Mouse (Mus musculus) stomach, embryonic 15.5 days (tissue): ENCODE results near the gene Adcy3. TPM values are rescaled to one million over a fixed set of nuclear protein-coding genes. Genes with fewer than 3 reads are reported as not detected.

ENCODE experiments used
- ATAC-seq: fragments of 200-750 bp; cut with Nextera tagmentation; 2 replicates; pipeline ENCODE4 v1.8.0; 2017; ENCODE audit warnings: low read depth, moderate number of reproducible peaks, moderate TSS enrichment; ENCODE audit not compliant: insufficient read depth, low FRiP score
- H3K27ac ChIP-seq: fragments of 300-500 bp; sonication (generic); 2 replicates; pipeline ENCODE4 v1.5.1; 2015; ENCODE audit warnings: mild to moderate bottlenecking, inconsistent platforms
- H3K27me3 ChIP-seq: fragments of 300-500 bp; sonication (generic); replicated peaks from 2 replicates; pipeline ENCODE4 v1.6.1; 2015; ENCODE audit warnings: inconsistent platforms
- H3K36me3 ChIP-seq: fragments of 300-500 bp; sonication (generic); 2 replicates; pipeline ENCODE4 v1.6.1; 2015; ENCODE audit warnings: inconsistent platforms
- H3K4me1 ChIP-seq: fragments of 300-500 bp; sonication (generic); 2 replicates; pipeline ENCODE4 v1.6.1; 2015; ENCODE audit warnings: inconsistent platforms
- H3K4me2 ChIP-seq: fragments of 300-500 bp; sonication (generic); 2 replicates; pipeline ENCODE4 v1.6.1; 2015; ENCODE audit warnings: mild to moderate bottlenecking, inconsistent platforms
- H3K4me3 ChIP-seq: fragments of 300-500 bp; sonication (generic); replicated peaks from 2 replicates; pipeline ENCODE4 v1.5.1; 2015; ENCODE audit warnings: inconsistent platforms
- H3K9ac ChIP-seq: fragments of 300-500 bp; sonication (generic); 2 replicates; pipeline ENCODE4 v1.6.1; 2015; ENCODE audit warnings: inconsistent platforms
- H3K9me3 ChIP-seq: fragments of 300-500 bp; sonication (generic); 2 replicates; pipeline ENCODE4 v1.6.1; 2016; ENCODE audit warnings: inconsistent platforms
- WGBS: fragments of 180-500 bp; shearing (Covaris S2); methylation state at CpG from one replicate; pipeline ENCODE4 v1.1.7; 2015; 5-methylcytosine and 5-hydroxymethylcytosine counted together
- polyA plus RNA-seq: library from polyadenylated mRNA; unstranded; fragments of >200 nt; fragmentation: Nextera tagmentation; extraction: Ambion mirVana; gene quantifications from 2 replicates; pipeline ENCODE4 v1.2.1, GENCODE M21; 2015

The Adcy3 gene
- polyA plus RNA-seq, 1 experiment from 2014 or later: 9.2 TPM

GRCm38 (mm10) chr12:4252742-4253655 lies 120.1 kb downstream of the Adcy3 start:
- Histone ChIP-seq H3K9me3 (no peaks in the 10 kb centered on the region), H3K4me2 (no peak overlapping the region), H3K9ac (no peak overlapping the region), H3K27me3 (no peaks in the 10 kb centered on the region), H3K4me1 (no peaks in the 10 kb centered on the region), H3K36me3 (peaks cover 3% of the 10 kb centered on the region; the same call in 1 of the 2 replicates), H3K4me3 (no peak overlapping the region), H3K27ac (no peak overlapping the region)
- ATAC-seq: peak; percentile 68; the same call in 1 of the 2 replicates
- 74% methylated on average over 16 of the region's 16 CpGs for WGBS

Other genes with a start within 250 kb of the Adcy3 start
- 1.7 and 2.7 TPM in 2 replicates for gene Pomc, start 178.2 kb upstream of the Adcy3 start, polyA plus RNA-seq
- gene Efr3b, start 94.2 kb upstream of the Adcy3 start, polyA plus RNA-seq: 2.8 and 3.4 TPM in 2 replicates
- gene Dnajc27, start 50.5 kb upstream of the Adcy3 start, polyA plus RNA-seq: 5.4 TPM in 2 replicates
- gene Ptrhd1, start 100.9 kb downstream of the Adcy3 start, polyA plus RNA-seq: 5.3 and 6.0 TPM in 2 replicates
- gene Cenpo, start 101.2 kb downstream of the Adcy3 start, polyA plus RNA-seq: 12.2 and 13.0 TPM in 2 replicates